Mouse (Mus musculus): ENCODE results near the gene Smad6. TPM values are rescaled to one million over a fixed set of nuclear protein-coding genes. Genes with fewer than 3 reads are reported as not detected.

The Smad6 gene
- total and polyA plus RNA-seq, 2 experiments from 2014 or later = 1.7 to 11.9 TPM

DNA sequence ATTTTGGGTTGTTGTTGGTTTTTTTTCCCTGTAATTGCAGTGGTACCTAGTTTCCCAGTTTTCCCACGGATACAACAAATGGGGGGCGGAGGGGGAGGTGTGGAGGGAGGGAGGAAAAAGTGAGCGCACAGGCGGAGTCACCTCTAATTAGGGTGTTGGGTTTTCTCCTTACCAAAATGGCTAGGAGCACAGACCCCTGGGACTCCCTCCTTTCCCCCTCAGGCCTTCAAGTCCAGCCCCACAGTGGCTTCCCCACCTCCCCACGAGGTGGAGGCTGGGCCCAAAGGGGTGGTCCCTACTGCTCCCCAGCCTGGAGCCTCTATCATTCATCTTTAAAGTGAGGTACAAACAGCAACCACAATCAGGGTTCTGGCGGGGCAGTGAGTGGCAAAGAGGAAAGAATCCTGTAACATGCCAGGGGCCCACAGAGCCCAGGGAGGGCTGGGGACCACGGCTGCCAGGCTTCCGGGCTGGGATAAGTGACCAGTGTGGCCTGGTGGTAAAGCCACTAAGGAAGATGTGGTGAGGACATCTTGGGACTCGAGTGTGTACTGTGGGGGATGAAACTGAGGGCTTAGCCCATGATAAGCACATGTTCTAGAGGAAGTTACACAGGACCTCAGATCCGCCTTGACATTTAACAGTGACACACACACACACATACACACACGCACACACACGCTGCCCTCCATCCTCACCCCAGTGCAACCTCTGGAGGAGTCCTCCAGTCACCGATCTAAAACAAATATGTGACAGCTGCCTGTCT is 47.4 kb downstream of the Smad6 start:
- no peak for DNase-seq (ENCODE audit: low spot score)
- WGBS = 58% methylated on average over 13 of the region's 13 CpGs
- ATAC-seq = no peak
- no peak overlapping the region for H3K9ac ChIP-seq (replicated peaks; ENCODE audit: low read length)
- H3K36me3 ChIP-seq (ENCODE audit: insufficient read depth, low read length) = no peaks in the 10 kb centered on the region
- no peaks in the 10 kb centered on the region for H3K27me3 ChIP-seq (ENCODE audit: insufficient read depth, low read length)
- no peak overlapping the region for H3K4me3 ChIP-seq (ENCODE audit: low read length)
- no peak overlapping the region for H3K4me2 ChIP-seq (ENCODE audit: low read depth, low read length)
- no peak overlapping the region for H3K27ac ChIP-seq
- peaks cover 5% of the 10 kb centered on the region; the same call in 1 of the 2 replicates for H3K4me1 ChIP-seq (ENCODE audit: insufficient read depth, low read length)
- H3K9me3 ChIP-seq (ENCODE audit: low read length) = no peaks in the 10 kb centered on the region
- no peak for TF ChIP-seq CTCF (IDR thresholded peaks at IDR 0.05; ENCODE audit: low read depth)

GRCm38 (mm10) chr9:63973662-63974190 is 48.1 kb downstream of the Smad6 start:
- no peak overlapping the region; the same call in 1 of the 2 replicates for H3K27ac ChIP-seq
- H3K36me3 ChIP-seq (ENCODE audit: insufficient read depth, low read length) = no peaks in the 10 kb centered on the region
- H3K4me2 ChIP-seq (ENCODE audit: low read depth, low read length) = no peak overlapping the region
- ATAC-seq = no peak
- H3K4me3 ChIP-seq (ENCODE audit: low read length) = no peak overlapping the region
- no peaks in the 10 kb centered on the region for H3K27me3 ChIP-seq (ENCODE audit: insufficient read depth, low read length)
- peaks cover 5% of the 10 kb centered on the region; the same call in 1 of the 2 replicates for H3K4me1 ChIP-seq (ENCODE audit: insufficient read depth, low read length)
- no peak for TF ChIP-seq CTCF (IDR thresholded peaks at IDR 0.05; ENCODE audit: low read depth)
- DNase-seq (ENCODE audit: low spot score) = no peak
- no peak overlapping the region for H3K9ac ChIP-seq (replicated peaks; ENCODE audit: low read length)
- WGBS = 45% methylated on average over 14 of the region's 14 CpGs
- H3K9me3 ChIP-seq (ENCODE audit: low read length) = no peaks in the 10 kb centered on the region

DNA sequence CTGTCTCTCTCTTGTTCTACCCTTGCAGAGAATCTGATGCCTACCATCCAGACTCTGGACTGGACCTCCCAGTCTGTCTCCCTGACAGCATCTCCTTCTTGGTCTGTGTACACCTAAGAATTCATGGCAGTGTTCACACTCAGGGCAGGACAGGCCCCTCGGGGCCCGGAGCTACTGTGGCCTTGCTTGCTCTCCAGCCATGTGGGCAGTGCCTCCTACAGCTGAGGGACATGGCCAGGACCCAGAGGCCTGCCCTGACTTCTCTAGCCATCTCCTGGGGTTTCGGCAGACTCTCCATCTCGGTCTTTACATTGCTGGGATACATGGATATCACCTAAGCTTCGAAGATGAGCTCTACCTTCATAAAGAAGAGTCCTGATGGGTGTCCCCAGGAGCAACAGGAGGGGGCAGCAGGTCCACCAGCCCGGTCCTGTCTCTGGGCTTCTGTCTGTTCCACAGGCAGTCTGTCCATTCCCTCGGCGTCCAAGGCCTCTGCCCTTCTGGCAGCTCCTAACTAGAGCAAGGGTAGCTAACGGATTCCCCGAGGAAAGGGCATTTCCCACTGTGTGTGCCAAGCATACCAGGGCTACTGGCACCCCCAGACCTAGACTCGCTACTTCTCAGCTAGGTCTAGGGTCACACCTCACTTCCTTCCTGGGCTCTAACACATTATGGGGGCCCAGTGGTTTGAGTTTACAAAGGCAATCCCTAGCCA is 49.1 kb downstream of the Smad6 start:
- H3K27me3 ChIP-seq (ENCODE audit: insufficient read depth, low read length) = no peaks in the 10 kb centered on the region
- H3K4me2 ChIP-seq (ENCODE audit: low read depth, low read length) = no peak overlapping the region
- 89% methylated on average over 11 of the region's 11 CpGs for WGBS
- H3K27ac ChIP-seq = no peak overlapping the region
- TF ChIP-seq CTCF (IDR thresholded peaks at IDR 0.05; ENCODE audit: low read depth) = no peak
- peaks cover 5% of the 10 kb centered on the region; the same call in 1 of the 2 replicates for H3K4me1 ChIP-seq (ENCODE audit: insufficient read depth, low read length)
- ATAC-seq (no peak), DNase-seq (ENCODE audit: low spot score) (no peak)
- H3K9ac ChIP-seq (replicated peaks; ENCODE audit: low read length) = no peak overlapping the region
- H3K9me3 ChIP-seq (ENCODE audit: low read length) = no peaks in the 10 kb centered on the region
- no peak overlapping the region for H3K4me3 ChIP-seq (ENCODE audit: low read length)
- H3K36me3 ChIP-seq (ENCODE audit: insufficient read depth, low read length) = no peaks in the 10 kb centered on the region

- ATAC-seq (no peak), DNase-seq (ENCODE audit: low spot score) (no peak)
- H3K4me2 ChIP-seq (ENCODE audit: low read depth, low read length) = no peak overlapping the region
- H3K27ac ChIP-seq = no peak overlapping the region
- no peak overlapping the region for H3K4me3 ChIP-seq (ENCODE audit: low read length)
- no peaks in the 10 kb centered on the region for H3K9me3 ChIP-seq (ENCODE audit: low read length)
- no peak overlapping the region for H3K9ac ChIP-seq (replicated peaks; ENCODE audit: low read length)
- H3K36me3 ChIP-seq (ENCODE audit: insufficient read depth, low read length) = no peaks in the 10 kb centered on the region
- no peak for TF ChIP-seq CTCF (IDR thresholded peaks at IDR 0.05; ENCODE audit: low read depth)
- peaks cover 5% of the 10 kb centered on the region; the same call in 1 of the 2 replicates for H3K4me1 ChIP-seq (ENCODE audit: insufficient read depth, low read length)
- no peaks in the 10 kb centered on the region for H3K27me3 ChIP-seq (ENCODE audit: insufficient read depth, low read length)
- WGBS = 73% methylated on average over 4 of the region's 4 CpGs
Observed at GRCm38 (mm10) chr9:63971557-63971956, 50.3 kb downstream of the Smad6 start.

DNA sequence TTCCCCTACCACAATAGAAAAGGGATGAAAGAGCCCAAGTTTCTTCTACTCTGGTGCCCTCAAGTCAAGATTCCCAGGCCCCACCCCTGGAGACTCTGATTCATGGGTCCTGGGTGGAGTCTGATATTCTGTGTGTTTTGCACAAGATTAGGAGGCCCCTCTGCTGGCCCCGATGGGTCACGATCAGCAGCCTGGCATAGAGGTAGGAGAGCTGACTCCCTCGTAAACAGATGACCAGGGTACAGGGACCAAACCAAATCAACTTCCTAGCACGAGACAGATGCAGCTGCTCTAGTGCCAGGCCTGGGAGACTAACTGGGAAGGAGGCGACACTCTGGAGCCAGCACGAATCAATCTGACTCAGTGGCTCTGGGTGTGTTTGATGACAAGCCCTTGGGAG is 51.0 kb downstream of the Smad6 start:
- 62% methylated on average over 6 of the region's 6 CpGs for WGBS

GRCm38 (mm10) chr9:63970388-63970787 is 51.5 kb downstream of the Smad6 start:
- no peak overlapping the region for H3K27ac ChIP-seq
- 0 out of 2 replicates have a peak, but pooled peaks cover 5% of the 10 kb centered on the region for H3K4me1 ChIP-seq (ENCODE audit: insufficient read depth, low read length)
- DNase-seq (ENCODE audit: low spot score) = no peak
- H3K4me3 ChIP-seq (ENCODE audit: low read length) = no peak overlapping the region
- no peaks in the 10 kb centered on the region for H3K27me3 ChIP-seq (ENCODE audit: insufficient read depth, low read length)
- H3K9me3 ChIP-seq (ENCODE audit: low read length) = no peaks in the 10 kb centered on the region
- no peak overlapping the region for H3K9ac ChIP-seq (replicated peaks; ENCODE audit: low read length)
- H3K36me3 ChIP-seq (ENCODE audit: insufficient read depth, low read length) = no peaks in the 10 kb centered on the region
- no peak for TF ChIP-seq CTCF (IDR thresholded peaks at IDR 0.05; ENCODE audit: low read depth)
- 72% methylated on average over 12 of the region's 12 CpGs for WGBS
- ATAC-seq = no peak
- no peak overlapping the region for H3K4me2 ChIP-seq (ENCODE audit: low read depth, low read length)

More for the DNA sequence above, 51.0 kb downstream of the Smad6 start:
- no peak overlapping the region for H3K9ac ChIP-seq (replicated peaks; ENCODE audit: low read length)
- H3K4me3 ChIP-seq (ENCODE audit: low read length) = no peak overlapping the region
- peaks cover 5% of the 10 kb centered on the region; the same call in 1 of the 2 replicates for H3K4me1 ChIP-seq (ENCODE audit: insufficient read depth, low read length)
- H3K36me3 ChIP-seq (ENCODE audit: insufficient read depth, low read length) = no peaks in the 10 kb centered on the region
- no peak for ATAC-seq
- no peak overlapping the region for H3K4me2 ChIP-seq (ENCODE audit: low read depth, low read length)
- H3K27ac ChIP-seq = no peak overlapping the region
- no peak for TF ChIP-seq CTCF (IDR thresholded peaks at IDR 0.05; ENCODE audit: low read depth)
- H3K9me3 ChIP-seq (ENCODE audit: low read length) = no peaks in the 10 kb centered on the region
- DNase-seq (ENCODE audit: low spot score) = no peak
- no peaks in the 10 kb centered on the region for H3K27me3 ChIP-seq (ENCODE audit: insufficient read depth, low read length)
